Mouse (Mus musculus) CD4-positive, CD25-positive, alpha-beta regulatory T cell, adult 2 months (primary cell): ENCODE results near the gene Dmbx1.
A peak's percentile ranks its signal among the peaks of the same experiment; 100 is the strongest.

Source experiments
- DNase-seq: peaks from one replicate; pipeline ENCODE4 v3.0.0-alpha.2; 2012; ENCODE audit warnings: low read depth, low spot score

Gene Dmbx1

DNA sequence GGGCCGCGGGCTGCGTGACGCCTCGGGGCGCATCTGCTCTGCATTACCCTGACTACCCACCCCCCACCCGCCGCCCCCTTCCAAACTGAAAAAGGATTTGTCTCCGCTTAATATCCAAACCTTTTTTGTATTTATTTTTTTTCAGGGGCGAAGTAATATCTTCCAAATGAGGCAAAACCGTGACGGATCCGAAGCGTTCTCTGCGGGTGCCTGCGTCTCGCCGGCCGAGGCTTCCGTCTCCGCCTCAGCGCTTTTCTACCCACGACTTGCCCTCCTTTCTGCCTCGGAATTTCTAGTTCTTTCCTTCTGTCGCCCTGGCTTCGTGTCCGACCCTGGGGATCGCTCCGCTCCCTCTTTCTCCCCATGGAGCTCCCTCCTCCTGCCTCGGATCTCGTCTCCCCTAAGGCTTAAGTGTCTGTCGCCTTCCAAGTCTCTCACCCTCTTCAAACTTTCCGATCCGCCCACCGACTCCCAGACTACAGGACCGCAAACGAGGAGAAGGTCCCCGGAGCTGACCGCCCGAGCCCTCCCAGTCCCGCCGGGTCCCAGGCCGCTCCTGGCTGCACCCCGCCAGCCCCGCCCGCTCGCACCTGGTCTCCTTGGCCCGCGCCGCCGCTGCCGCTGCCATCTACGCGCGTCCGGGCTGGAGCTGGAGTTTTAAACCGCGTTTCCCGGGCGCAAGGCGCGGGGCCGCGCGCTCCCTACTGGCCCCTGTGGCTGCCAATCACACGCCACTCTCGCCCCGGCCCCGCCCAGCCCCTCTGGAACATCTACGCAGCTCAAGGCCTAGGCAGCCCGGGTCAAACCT, at the start of gene Dmbx1:
TSS of gene Dmbx1 (minus strand) at position 632 of the 808 bp plus-strand sequence.
- DNase-seq, result no peak

DNA sequence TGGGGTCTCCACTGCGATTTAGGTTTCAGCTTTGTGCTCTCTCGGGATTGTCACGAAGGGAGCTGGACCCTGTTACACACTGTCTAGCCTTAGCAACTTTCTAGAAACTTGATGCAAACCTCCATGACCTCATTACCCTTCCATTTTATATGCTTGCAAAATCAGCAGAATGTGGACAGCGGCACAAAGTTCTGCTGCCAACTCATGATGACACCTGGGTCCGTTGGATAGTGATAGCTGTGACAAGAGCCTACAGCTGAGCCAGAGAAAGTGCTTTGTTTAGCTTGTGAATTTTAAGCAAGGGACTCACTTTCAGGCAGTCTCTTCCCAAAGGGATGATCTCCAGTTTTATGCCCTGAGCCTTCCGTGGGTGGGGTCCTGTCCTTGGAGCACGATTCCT, 49.7 kb upstream of the Dmbx1 start:
- no peak for DNase-seq

DNA sequence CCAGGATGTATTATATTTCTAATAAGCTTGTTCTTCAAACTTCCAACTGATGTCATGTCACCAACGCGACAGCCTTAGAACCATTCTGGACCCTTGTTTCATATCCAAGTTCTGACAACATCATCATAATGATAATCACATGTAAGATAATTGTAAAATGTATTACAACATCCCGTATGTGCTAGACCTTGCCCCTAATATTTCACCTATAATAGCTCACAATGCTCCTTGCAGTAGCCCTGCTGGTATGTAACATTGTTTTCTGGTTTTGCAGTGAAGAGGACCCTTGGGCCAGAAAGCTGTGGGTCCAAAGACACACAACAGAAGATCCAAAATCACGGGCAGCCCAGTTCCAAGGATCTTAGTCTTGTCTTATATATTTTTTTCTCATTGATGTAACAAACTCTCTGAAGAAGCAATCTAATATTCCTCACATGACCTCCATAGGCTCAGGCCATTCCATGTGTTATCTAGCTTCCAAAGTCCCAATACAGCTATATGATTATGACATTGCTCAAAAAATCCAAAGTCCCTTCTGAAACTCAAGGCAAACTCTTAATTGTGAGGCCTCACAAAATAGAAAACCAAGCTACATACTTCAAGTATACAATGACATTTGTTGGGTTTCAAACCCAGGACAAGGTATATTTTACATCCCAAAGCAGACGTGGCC, 48.3 kb upstream of the Dmbx1 start:
- DNase-seq, result no peak

DNA sequence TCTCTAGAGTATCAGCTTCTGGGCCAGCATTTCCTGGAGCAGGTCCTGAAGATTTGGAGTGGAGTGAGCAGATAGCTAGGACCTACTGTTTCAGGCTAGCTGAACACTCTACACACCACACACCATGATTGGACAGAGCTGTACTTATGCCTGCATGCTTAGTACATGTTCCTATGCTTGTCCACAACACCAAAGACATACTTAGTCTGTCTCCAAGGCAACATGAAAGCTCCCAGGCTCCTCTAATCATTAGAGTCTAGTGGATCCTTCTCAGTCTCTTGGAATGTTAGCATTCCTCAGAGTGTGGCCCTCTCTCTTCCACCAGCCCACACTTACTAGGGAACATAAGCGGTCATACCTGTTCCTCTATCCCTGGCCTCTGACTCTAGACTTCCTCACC, 47.7 kb upstream of the Dmbx1 start:
- DNase-seq, result no peak

DNA sequence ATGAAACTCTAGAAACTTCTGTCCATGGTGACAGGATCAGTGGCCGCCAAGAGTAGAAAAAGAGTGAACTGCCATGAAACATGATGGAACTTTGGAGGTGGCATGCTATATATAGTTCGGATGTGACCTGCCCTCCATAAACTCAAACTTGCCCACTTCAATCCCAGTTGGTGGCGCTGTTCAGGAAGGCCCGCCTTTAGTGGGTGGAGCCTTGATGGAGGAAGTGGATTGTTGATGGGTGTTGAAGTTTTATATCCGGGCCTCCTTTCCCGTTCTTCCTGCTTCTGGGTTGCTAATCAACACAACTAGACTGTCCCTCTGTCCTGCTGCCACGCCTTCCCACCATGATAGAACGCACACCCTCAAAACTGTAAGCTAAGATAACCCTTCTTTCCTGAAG, 45.2 kb upstream of the Dmbx1 start:
- DNase-seq, result peak; percentile 46

DNA sequence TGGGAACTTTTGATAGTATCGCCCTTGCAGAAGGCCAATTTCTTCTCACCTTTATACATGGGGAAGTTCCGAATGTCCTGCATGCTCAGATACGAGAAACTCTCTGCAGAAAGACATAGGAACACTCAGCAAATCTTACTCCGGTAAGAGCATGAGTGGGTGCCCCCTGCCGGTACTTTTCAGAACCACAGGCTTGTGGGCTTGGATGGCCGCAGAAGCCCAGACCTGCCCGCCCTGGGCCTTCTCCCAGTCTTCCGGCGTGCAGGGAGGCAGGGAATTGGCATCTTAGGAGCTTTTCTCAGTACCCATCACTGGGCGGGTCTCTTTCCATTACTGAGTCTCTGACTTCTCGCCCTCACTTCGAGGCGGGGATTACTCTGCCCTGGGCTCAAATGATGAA, 44.4 kb upstream of the Dmbx1 start:
- DNase-seq, result peak; percentile 83

DNA sequence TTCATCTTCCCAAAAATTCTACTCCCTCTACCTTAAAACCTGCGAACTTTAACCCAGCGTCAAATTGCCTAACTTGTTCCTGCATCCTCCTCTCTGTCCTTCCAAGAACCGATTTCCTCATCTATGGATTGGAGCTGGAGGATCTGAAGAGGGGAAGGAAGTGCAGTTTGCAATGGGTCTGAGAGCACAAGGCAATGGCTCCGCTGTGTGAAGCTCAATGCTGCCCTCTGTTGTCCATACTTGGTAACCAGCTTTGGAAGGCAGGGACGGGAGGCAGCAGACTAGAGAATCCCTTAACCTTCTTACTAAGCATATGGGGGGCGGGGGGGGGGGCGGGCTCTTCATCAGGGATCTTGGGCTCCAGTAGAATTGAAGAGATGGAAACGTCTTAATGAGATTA, 41.0 kb upstream of the Dmbx1 start:
- DNase-seq, result peak; percentile 87

GRCm38 (mm10) chr4:115979437-115979836, 39.7 kb upstream of the Dmbx1 start:
- no peak for DNase-seq

DNA sequence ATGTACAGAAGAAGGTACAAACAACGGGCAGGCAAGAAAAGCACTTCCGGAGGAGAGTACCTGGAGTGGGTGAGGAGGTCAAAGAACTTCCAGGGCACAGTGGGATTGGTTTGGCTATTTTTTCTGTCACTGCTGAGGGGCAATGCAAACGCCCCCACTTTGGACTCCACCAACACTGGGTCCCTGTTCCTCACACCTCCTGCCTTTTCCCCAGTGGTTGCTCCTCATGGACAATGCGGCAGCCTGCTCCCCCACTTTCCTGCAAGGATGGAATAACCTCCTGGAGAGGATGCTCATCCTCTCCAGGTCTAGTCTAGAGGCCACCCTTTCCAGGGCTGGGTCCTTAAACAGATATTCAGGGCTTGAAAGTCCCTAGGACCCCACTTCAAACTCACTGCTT, 39.2 kb upstream of the Dmbx1 start:
- no peak for DNase-seq

DNA sequence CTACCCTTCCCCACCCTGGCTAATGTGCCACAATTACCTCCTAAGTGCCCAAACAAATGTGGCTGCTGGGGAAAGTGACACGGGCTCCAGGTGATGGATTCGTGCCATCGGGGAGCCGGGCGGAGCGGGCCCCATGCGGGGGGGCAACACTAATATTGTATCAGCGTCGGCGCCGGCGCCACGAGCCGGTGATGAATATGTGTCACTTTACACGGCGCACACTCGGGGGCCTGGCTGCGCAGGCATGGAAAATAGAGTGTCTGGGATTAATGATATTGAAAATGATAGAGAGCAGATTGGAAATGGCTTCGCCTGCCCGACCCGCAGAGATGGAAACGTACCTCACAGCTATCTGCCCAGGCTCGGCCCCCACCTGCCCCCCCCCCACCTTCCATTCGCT, 32.8 kb upstream of the Dmbx1 start:
- DNase-seq, result no peak

DNA sequence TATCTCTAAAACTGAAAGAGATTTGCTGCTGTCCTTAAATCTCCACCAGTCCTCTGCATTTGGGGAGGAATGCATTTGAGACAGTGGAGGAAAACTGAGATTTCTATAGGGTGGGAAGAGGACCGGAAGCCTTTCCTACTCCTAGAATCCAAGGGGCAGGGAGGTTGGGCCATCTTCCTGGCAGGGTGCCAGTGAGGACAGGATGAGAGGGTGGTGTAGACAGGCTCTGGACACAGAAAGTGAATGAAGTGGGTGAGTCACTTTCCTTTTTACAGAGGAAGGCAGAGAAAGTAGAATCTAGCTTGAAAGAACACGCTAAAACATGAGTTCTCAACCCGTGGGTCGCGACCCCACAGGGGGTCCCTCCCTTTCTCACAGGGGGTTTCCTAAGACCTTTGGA, 24.7 kb upstream of the Dmbx1 start:
- no peak for DNase-seq

GRCm38 (mm10) chr4:115963751-115964150, 24.0 kb upstream of the Dmbx1 start:
- DNase-seq, result no peak

- peak; percentile 38 for DNase-seq
These were observed 23.1 kb upstream of the Dmbx1 start for GRCm38 (mm10) chr4:115962671-115963412.

- no peak for DNase-seq
These were observed 22.3 kb upstream of the Dmbx1 start for GRCm38 (mm10) chr4:115961991-115962390.

- DNase-seq, result no peak
These were observed 19.8 kb upstream of the Dmbx1 start for GRCm38 (mm10) chr4:115959546-115959945.

GRCm38 (mm10) chr4:115955494-115955775, 15.7 kb upstream of the Dmbx1 start:
- DNase-seq, result no peak

DNA sequence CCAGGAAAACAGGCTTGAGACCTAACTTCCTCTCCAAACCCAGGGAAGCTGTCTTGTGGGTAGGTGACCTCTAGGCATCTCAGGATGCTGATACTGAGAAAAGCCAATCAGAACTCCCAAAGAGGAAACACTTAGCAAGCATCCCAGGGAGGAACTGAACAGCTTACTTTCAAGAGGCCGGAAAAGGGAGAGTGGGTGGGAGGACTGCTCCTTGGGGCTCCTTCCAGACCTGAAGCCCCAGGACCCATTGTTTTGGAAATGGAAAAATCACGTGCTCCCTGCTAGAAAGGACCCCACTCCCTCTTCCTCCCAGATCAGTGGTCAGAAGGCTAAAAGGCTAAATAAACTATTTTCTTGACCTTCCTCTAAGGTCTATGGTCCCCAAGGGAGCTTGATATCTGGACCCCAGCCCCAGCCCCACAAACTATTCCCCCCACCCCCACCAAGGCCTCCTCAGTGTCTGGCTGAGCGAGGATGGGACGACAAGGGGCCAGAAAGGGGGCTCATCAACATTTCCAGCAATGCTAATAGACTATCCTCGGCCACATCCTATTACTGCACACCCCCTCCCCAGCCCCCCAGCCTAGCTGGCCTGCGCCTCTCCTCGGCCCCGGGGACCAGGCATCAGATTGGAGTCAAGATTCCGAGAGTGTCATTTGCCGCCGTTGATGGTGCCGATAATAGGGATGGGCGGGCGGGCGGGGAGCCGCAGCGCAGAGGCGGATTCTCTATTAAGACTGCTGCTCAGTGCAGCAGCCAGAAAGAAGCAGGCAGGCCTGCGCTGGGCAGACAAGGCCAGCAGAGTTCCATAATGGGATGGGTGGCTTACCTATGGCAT, 15.1 kb upstream of the Dmbx1 start:
- no peak for DNase-seq

GRCm38 (mm10) chr4:115953559-115953958, 13.8 kb upstream of the Dmbx1 start:
- DNase-seq, result no peak

- DNase-seq, result peak; percentile 74
These were observed 13.0 kb upstream of the Dmbx1 start for GRCm38 (mm10) chr4:115952758-115953157.

DNA sequence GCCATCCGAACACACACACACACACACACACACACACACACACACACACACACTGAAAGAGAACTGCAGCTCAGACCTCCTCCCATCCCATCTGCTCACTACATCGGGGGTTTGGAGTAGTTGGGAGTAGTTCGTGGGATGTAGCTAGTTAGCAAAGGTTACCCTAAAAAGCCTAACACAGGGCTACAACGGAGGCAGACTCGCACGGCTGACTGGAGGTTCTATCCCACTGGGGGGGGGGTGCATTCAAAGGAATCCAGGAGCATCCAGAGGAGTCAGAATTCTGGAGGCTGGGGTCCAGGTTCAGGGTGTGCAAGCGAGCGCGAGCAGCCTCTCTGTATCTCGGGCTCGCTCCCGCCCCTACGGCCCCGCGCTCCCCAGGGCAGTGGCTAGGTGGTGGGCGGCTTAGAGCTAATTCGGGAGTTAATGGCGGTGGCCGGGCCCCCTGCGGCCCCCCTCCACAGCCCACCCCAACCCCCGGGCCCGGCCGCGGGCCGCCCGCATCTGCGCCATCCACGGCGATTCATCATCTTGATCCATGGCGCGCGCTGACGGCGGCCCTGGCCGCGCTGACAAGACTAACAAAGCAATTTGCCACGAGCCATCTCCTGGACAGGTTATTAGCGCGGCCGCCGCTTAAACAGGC, 4.1 kb upstream of the Dmbx1 start:
- no peak for DNase-seq

GRCm38 (mm10) chr4:115941242-115941820, 1.6 kb upstream of the Dmbx1 start:
- DNase-seq, result no peak
